In the genomic region with DNA sequence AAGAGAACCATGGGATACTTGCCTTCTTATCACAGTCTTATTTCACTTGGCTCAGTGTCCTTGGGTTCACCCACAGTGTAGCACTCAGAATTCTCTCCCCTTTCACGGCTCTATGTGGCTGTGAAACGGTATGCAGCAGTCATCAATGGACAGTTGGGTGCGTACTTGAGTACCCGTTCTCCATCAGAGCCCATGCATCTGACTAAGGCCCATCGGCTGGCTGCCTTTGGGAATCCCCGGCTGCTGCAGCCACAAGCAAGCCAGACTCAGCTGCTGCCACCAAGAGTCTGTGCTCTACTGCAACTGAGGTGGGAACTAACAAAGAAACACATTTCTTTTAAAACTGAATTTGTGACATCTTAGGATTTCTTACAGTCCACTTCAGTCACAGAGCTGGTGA, we compare ENCODE assay signal across 25 mouse cellular contexts. TPM values are rescaled to one million over a fixed set of nuclear protein-coding genes. Genes with fewer than 3 reads are reported as not detected.
"Had no signal": no experiment of that assay in that cellular context is flagged by ENCODE, and none has a peak within 500 bp of the region (broad histone marks: within the 10 kb centered on the region; RNA-seq: fewer than 3 reads in every experiment).

No protein-coding gene starts in this region.

- H3K27me3 ChIP-seq: heart, embryonic 12.5 days; hindbrain, embryonic 13.5 days; hindbrain, embryonic 15.5 days; intestine, embryonic 15.5 days; limb, embryonic 12.5 days; liver, embryonic 13.5 days had no signal

- H3K36me3 ChIP-seq: intestine, embryonic 15.5 days; liver, embryonic 13.5 days had no signal

- DNase-seq: gastrocnemius, postnatal 14 days; gastrocnemius, postnatal 36 days; heart, postnatal 10 days; heart, postnatal 36 days; kidney, adult 18-20 months; kidney, adult 8-10 months; kidney, postnatal 10 days; kidney, postnatal 25 days; kidney, postnatal 4 days; liver; liver, embryonic 13.5 days had no signal

RNA-seq across cellular contexts. Expression of a gene that starts 14.1 kb away (rescaled TPM):
- total RNA-seq: gastrocnemius, adult 18-20 months; gastrocnemius, adult 8-10 months; gastrocnemius, postnatal 14 days; gastrocnemius, postnatal 36 days; hindbrain, postnatal 0 days; layer of hippocampus, adult 2 months; layer of hippocampus, postnatal 10 days; layer of hippocampus, postnatal 25 days; left cerebral cortex, adult 2 months; left cerebral cortex, postnatal 14 days; left cerebral cortex, postnatal 36 days had no signal
